Mouse (Mus musculus) forebrain, embryonic 10.5 days (tissue): ENCODE measurements around the gene Mcm3ap. TPM values are rescaled to one million over a fixed set of nuclear protein-coding genes. Genes with fewer than 3 reads are reported as not detected.

Experiments
- DNase-seq: peaks from one replicate; pipeline ENCODE4 v3.0.0-alpha.2; 2017; ENCODE audit warnings: low spot score; ENCODE audit errors: extremely low spot score
- H3K27ac ChIP-seq: fragments of 300-500 bp; sonication (generic); 2 replicates; pipeline ENCODE4 v1.5.1; 2016; ENCODE audit warnings: mild to moderate bottlenecking
- H3K27me3 ChIP-seq: fragments of 300-500 bp; sonication (generic); 2 replicates; pipeline ENCODE4 v1.6.1; 2016; ENCODE audit warnings: mild to moderate bottlenecking; ENCODE audit not compliant: poor library complexity, severe bottlenecking
- H3K36me3 ChIP-seq: fragments of 300-500 bp; sonication (generic); replicated peaks from 2 replicates; pipeline ENCODE4 v1.6.1; 2016; ENCODE audit warnings: mild to moderate bottlenecking, moderate library complexity
- H3K4me1 ChIP-seq: fragments of 300-500 bp; sonication (generic); 2 replicates; pipeline ENCODE4 v1.6.1; 2016
- H3K4me3 ChIP-seq: fragments of 300-500 bp; sonication (generic); 2 replicates; pipeline ENCODE4 v1.5.1; 2016; ENCODE audit warnings: mild to moderate bottlenecking, moderate library complexity
- H3K9me3 ChIP-seq: fragments of 300-500 bp; sonication (generic); 2 replicates; pipeline ENCODE4 v1.6.1; 2016; ENCODE audit warnings: mild to moderate bottlenecking, moderate library complexity
- WGBS: fragments of 180-500 bp; shearing (Covaris S2); methylation state at CpG from one replicate; pipeline ENCODE4 v1.1.7; 2016; 5-methylcytosine and 5-hydroxymethylcytosine counted together
- polyA plus RNA-seq: library from polyadenylated mRNA; unstranded; fragments of >200 nt; fragmentation: Nextera tagmentation; extraction: Ambion mirVana; gene quantifications from 2 replicates; pipeline ENCODE4 v1.2.1, GENCODE M21; 2016

Mcm3ap gene
- polyA plus RNA-seq, 1 experiment from 2014 or later: 81.7 TPM

DNA sequence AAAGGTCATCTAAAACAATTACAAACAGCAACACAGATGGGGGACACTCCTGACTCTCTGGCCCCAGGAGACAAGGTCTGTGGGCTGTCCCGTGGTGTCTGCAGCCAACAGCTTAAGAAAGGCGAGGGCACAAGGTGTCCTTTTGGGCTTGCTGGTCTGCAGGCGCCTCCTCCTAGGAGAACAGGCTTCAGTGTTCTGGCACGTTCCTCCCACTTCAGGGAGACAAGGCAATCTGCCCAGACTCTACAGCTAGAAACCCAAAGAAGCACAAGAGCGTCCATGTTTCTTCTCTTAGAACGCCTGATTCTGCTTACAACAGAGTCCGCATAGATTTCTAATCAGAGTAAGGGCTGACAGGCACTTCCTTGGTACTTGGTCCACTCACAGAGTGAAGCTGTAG is 6.4 kb upstream of the Mcm3ap start:
- Histone ChIP-seq H3K27ac (no peak overlapping the region), H3K9me3 (peaks cover 21% of the 10 kb centered on the region; the same call in 1 of the 2 replicates), H3K4me3 (no peak overlapping the region), H3K4me1 (no peaks in the 10 kb centered on the region), H3K27me3 (no peaks in the 10 kb centered on the region), H3K36me3 (peaks cover 40% of the 10 kb centered on the region)
- 90% methylated on average over 7 of the region's 7 CpGs for WGBS
- DNase-seq: no peak

- 89% methylated on average over 6 of the region's 6 CpGs for WGBS
Measured at GRCm38 (mm10) chr10:76462721-76463120, 6.0 kb upstream of the Mcm3ap start.

GRCm38 (mm10) chr10:76473759-76474158 is 5.0 kb downstream of the Mcm3ap start:
- DNase-seq: no peak
- no peak overlapping the region for H3K4me3 ChIP-seq
- WGBS: 90% methylated on average over 5 of the region's 5 CpGs
- H3K27me3 ChIP-seq: no peaks in the 10 kb centered on the region
- H3K36me3 ChIP-seq: peaks cover 84% of the 10 kb centered on the region
- H3K4me1 ChIP-seq: peaks cover 4% of the 10 kb centered on the region; the same call in 1 of the 2 replicates
- no peaks in the 10 kb centered on the region for H3K9me3 ChIP-seq
- H3K27ac ChIP-seq: no peak overlapping the region

More at GRCm38 (mm10) chr10:76462721-76463120, 6.0 kb upstream of the Mcm3ap start:
- Histone ChIP-seq H3K9me3 (peaks cover 21% of the 10 kb centered on the region; the same call in 1 of the 2 replicates), H3K27ac (no peak overlapping the region), H3K27me3 (no peaks in the 10 kb centered on the region), H3K4me1 (peaks cover 2% of the 10 kb centered on the region), H3K4me3 (no peak overlapping the region), H3K36me3 (peaks cover 40% of the 10 kb centered on the region)
- DNase-seq: no peak

GRCm38 (mm10) chr10:76480851-76481250 is 12.1 kb downstream of the Mcm3ap start:
- H3K27me3 ChIP-seq: no peaks in the 10 kb centered on the region
- H3K9me3 ChIP-seq: no peaks in the 10 kb centered on the region
- peaks cover 98% of the 10 kb centered on the region for H3K36me3 ChIP-seq
- WGBS: 93% methylated on average over 13 of the region's 13 CpGs
- H3K4me1 ChIP-seq: no peaks in the 10 kb centered on the region
- H3K27ac ChIP-seq: no peak overlapping the region
- no peak overlapping the region for H3K4me3 ChIP-seq
- DNase-seq: no peak

DNA sequence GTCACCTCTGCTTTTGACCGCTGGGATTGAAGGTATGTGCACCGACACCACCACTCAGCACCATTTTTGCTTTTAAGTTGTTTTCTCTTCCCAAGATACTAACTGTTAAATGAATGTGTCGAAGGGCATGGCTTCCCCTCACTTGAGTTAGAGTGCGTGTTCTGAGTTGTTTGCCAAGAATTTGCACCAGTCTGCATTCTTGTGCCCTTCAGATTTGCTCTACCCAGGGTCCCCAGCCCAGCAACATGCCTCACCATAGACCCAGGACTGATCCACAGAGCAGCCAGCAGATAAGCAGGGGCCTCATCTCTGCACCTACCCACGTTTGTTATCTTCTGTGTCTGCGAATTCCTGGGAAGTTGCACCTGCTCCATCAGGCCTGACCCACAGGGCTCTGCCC is 12.8 kb downstream of the Mcm3ap start:
- Histone ChIP-seq H3K4me1 (no peaks in the 10 kb centered on the region), H3K36me3 (peaks cover 98% of the 10 kb centered on the region), H3K27me3 (no peaks in the 10 kb centered on the region), H3K27ac (no peak overlapping the region), H3K9me3 (no peaks in the 10 kb centered on the region), H3K4me3 (no peak overlapping the region)
- DNase-seq: no peak
- 92% methylated on average over 6 of the region's 6 CpGs for WGBS

GRCm38 (mm10) chr10:76486302-76486701 is 17.6 kb downstream of the Mcm3ap start:
- no peak overlapping the region for H3K27ac ChIP-seq
- H3K9me3 ChIP-seq: no peaks in the 10 kb centered on the region
- peaks cover 99% of the 10 kb centered on the region for H3K36me3 ChIP-seq
- H3K4me3 ChIP-seq: no peak overlapping the region
- H3K27me3 ChIP-seq: no peaks in the 10 kb centered on the region
- DNase-seq: no peak
- H3K4me1 ChIP-seq: no peaks in the 10 kb centered on the region
- 96% methylated on average over 2 of the region's 2 CpGs for WGBS

- H3K9me3 ChIP-seq: no peaks in the 10 kb centered on the region
- no peak for DNase-seq
- H3K27me3 ChIP-seq: no peaks in the 10 kb centered on the region
- 98% methylated on average over 8 of the region's 8 CpGs for WGBS
- H3K4me1 ChIP-seq: no peaks in the 10 kb centered on the region
- no peak overlapping the region for H3K27ac ChIP-seq
- H3K4me3 ChIP-seq: no peak overlapping the region
- peaks cover 97% of the 10 kb centered on the region for H3K36me3 ChIP-seq
Measured at GRCm38 (mm10) chr10:76488265-76488664, 19.5 kb downstream of the Mcm3ap start.

GRCm38 (mm10) chr10:76489205-76489604 is 20.5 kb downstream of the Mcm3ap start:
- Histone ChIP-seq H3K4me1 (no peaks in the 10 kb centered on the region), H3K4me3 (no peak overlapping the region), H3K9me3 (no peaks in the 10 kb centered on the region), H3K27me3 (no peaks in the 10 kb centered on the region), H3K27ac (no peak overlapping the region), H3K36me3 (peaks cover 97% of the 10 kb centered on the region)
- no peak for DNase-seq
- WGBS: 96% methylated on average over 15 of the region's 15 CpGs

DNA sequence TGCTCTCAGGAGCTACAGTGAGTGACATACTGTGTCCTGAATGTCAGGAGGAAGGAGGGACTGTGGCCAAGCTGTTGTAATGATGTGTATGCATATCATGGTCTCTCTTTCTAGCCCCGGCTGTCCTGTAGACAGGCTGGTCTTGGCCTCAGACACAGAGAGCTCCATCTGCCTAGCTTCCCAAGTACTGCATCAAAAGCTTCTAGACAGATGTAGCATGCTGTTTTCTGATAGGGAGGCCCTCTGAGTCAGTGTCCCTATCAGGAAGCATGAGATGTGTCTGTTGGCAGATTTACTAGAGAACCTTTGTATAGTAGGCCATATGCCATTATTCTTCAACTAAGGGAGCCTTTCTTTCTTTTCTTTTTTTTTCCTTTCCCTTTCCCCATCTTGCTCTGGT is 24.8 kb downstream of the Mcm3ap start:
- Histone ChIP-seq H3K27ac (no peak overlapping the region), H3K9me3 (no peaks in the 10 kb centered on the region), H3K4me3 (no peak overlapping the region), H3K27me3 (no peaks in the 10 kb centered on the region), H3K36me3 (peaks cover 94% of the 10 kb centered on the region), H3K4me1 (no peaks in the 10 kb centered on the region)
- 87% methylated on average over 1 of the region's 1 CpGs for WGBS
- no peak for DNase-seq

- no peak for DNase-seq
- no peaks in the 10 kb centered on the region for H3K27me3 ChIP-seq
- no peaks in the 10 kb centered on the region for H3K9me3 ChIP-seq
- WGBS: 90% methylated on average over 6 of the region's 6 CpGs
- no peak overlapping the region for H3K4me3 ChIP-seq
- H3K4me1 ChIP-seq: no peaks in the 10 kb centered on the region
- H3K36me3 ChIP-seq: peaks cover 94% of the 10 kb centered on the region
- no peak overlapping the region for H3K27ac ChIP-seq
Measured at GRCm38 (mm10) chr10:76495501-76495900, 26.8 kb downstream of the Mcm3ap start.

DNA sequence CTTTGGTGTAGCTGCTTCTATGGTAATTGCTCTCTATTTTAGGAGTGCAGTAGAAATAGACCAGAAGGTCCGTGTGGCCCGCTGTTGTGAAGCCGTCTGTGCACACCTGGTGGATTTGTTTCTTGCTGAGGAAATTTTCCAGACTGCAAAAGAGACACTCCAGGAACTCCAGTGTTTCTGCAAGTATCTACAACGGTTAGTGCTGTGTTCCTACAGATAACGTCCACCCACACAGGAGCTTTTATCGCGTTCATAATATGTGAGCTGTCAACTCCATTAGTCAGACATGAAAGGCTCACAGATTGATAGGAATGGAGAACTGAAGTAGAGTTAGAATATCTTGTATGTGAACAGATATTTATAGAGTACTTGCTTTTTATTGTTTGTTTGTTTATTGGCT is 27.6 kb downstream of the Mcm3ap start:
- no peaks in the 10 kb centered on the region for H3K9me3 ChIP-seq
- H3K36me3 ChIP-seq: peaks cover 94% of the 10 kb centered on the region
- H3K27me3 ChIP-seq: no peaks in the 10 kb centered on the region
- DNase-seq: no peak
- H3K27ac ChIP-seq: no peak overlapping the region
- WGBS: 96% methylated on average over 7 of the region's 7 CpGs
- H3K4me1 ChIP-seq: no peaks in the 10 kb centered on the region
- no peak overlapping the region for H3K4me3 ChIP-seq

- 95% methylated on average over 4 of the region's 4 CpGs for WGBS
- H3K27me3 ChIP-seq: no peaks in the 10 kb centered on the region
- H3K9me3 ChIP-seq: no peaks in the 10 kb centered on the region
- H3K4me3 ChIP-seq: no peak overlapping the region
- peaks cover 96% of the 10 kb centered on the region for H3K36me3 ChIP-seq
- no peaks in the 10 kb centered on the region for H3K4me1 ChIP-seq
- H3K27ac ChIP-seq: no peak overlapping the region
- no peak for DNase-seq
Measured at GRCm38 (mm10) chr10:76497522-76497921, 28.8 kb downstream of the Mcm3ap start.

DNA sequence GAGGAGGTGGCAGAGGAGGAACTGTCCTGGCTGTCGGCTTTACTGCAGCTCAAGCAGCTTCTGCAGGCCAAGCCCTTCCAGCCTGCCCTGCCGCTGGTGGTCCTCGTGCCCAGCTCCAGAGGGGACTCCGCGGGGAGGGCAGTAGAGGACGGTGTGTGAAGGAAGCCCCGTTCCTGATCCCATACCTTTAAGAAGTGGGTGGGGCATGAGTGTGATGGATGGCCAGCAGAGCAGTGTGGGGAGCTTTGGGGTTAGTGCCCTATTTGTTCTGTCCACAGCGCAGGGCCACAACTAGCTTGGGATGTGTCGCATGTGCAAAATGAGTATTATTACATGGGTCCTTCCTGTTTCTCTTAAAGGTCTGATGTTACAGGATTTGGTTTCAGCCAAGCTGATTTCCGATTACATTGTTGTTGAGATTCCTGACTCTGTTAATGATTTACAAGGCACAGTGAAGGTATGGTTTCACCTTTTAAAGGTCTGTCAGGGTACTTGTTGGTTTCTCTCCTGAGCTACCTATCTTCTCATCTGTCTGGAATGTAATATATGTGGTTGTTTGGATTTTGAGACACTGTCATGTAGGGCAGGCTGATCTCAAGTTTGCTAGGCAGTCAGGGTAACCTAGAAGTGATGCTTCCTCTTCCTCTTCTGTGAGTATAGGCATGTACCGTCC is 35.7 kb downstream of the Mcm3ap start:
- no peaks in the 10 kb centered on the region for H3K9me3 ChIP-seq
- DNase-seq: no peak
- H3K4me3 ChIP-seq: no peak overlapping the region
- no peaks in the 10 kb centered on the region for H3K27me3 ChIP-seq
- H3K27ac ChIP-seq: no peak overlapping the region
- peaks cover 92% of the 10 kb centered on the region for H3K36me3 ChIP-seq
- H3K4me1 ChIP-seq: no peaks in the 10 kb centered on the region
- WGBS: 93% methylated on average over 11 of the region's 11 CpGs

DNA sequence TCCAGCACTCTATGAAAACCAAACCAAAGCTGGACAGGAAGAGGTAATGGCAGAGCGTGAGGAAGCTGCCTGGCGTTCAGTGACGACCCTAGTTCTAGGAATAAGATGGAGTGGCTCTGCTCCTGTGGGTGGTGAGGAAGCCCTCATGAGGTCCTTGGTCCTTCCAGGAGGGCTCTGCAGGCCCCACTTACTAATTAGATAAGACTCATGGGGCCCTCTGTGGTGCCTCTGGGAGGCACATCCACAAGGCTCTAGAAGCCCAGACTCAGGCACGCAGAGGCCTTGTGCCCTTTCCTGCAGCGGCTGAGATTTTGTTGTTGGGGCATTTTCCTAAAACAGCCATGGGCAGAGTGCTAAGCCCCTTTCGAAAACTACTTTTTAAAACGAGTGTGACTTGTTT is 37.1 kb downstream of the Mcm3ap start:
- Histone ChIP-seq H3K36me3 (peaks cover 91% of the 10 kb centered on the region), H3K9me3 (no peaks in the 10 kb centered on the region), H3K4me3 (no peak overlapping the region), H3K27me3 (no peaks in the 10 kb centered on the region), H3K4me1 (no peaks in the 10 kb centered on the region), H3K27ac (no peak overlapping the region)
- 93% methylated on average over 7 of the region's 7 CpGs for WGBS
- no peak for DNase-seq
